Mouse (Mus musculus) right cerebral cortex, postnatal 14 days (tissue): Measurements from ENCODE around the gene Adgrg3.

Experiments
- DNase-seq: peaks from one replicate; pipeline ENCODE4 v3.0.0; 2022

Adgrg3 gene

DNA sequence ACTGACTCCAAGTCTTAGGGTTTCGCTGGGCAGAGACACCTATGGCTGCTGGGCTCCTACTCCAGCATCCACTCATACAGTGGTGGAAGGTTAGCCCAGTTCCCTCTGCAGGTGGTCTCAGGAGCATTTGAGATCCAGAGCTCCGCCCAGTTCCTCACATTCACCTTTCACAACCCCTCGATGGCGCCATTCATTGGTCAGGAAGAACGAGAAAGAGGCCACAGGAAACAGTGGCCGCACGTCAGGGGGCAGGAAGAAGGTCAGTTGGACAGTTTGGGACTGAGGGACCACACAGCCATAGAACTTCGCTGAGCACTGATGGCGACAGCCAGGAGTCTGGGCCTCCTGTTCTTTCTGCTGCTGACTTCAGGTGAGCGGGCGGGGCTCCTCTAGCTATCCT is at the start of gene Adgrg3:
Gene Adgrg3, plus strand, starts transcription at position 242 of the 400 bp plus-strand sequence.
- no peak for DNase-seq

DNA sequence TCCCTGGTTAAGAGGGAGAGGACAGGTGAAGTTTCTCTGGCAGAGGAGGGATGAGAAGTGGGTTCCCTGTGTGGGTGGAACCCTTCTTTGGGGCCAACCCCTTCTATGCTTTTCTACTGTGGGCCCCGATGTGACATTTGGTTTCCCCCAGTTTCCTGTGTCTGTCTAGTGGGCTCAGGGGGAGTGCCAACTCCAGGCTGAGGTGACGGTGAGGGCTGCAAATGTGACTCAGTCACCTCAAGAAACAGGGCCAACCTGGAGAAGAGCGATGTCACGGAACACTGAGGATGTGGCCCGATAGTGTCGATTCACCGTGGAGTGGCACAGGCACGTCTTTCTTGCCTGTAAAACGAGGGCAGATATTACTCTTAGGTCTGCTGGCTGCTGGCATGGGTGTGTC is 44.2 kb upstream of the Adgrg3 start:
- DNase-seq: no peak

DNA sequence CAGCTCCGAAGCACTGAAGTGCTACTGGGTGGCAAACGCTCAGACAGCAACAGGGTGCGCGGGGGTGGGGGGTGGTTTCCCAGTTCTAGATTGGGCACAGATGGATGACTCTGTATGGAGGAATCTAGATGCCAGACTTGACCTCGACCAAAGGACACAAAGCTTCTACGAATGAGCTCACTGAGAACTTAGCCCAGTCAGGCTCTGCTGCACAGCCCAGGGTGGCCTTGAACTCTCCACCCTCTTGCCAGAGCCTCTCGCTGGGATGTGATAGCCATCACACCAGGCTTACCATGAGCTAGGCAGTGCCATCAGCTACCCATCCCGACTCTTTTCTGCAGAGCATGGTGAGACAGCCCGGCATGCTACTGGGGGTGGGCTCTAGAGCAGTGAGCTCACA is 43.7 kb upstream of the Adgrg3 start:
- no peak for DNase-seq

DNA sequence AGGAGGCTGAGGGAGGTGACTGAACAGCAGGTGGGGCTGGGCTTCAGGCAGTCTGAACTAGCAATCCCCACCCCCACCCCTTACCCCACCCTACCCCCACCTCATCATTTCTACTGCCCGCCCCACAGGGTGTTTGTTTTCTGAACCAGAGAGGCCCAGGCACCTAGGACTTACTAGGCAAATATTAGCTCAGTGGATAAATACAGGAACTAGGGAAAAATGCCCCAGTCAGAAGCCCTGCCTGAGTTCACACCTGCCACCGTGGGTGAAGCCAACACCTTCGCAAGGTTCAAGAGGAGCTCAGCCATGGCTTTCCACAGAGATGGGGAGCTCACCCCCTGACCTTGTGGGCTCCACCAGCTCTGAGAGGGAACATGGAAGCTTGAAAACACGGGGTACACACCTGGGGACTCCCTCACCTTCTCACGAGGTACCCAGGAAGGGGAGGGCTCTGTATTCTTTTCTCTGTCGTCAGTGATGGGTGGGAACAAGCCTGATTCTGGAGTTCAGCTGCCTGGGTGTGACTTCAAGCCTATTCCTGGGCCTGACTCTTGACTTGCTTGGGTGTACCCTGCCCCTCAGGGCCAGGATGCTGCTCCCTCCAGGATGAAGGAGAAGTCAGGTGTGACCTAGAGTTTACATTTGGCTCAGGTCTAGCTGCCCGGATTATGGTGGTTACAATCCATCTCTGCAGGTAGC is 42.9 kb upstream of the Adgrg3 start, which contains the start of gene Adgrg1:
Gene Adgrg1, plus strand, starts transcription at position 285 of the 699 bp plus-strand sequence.
- DNase-seq: no peak

DNA sequence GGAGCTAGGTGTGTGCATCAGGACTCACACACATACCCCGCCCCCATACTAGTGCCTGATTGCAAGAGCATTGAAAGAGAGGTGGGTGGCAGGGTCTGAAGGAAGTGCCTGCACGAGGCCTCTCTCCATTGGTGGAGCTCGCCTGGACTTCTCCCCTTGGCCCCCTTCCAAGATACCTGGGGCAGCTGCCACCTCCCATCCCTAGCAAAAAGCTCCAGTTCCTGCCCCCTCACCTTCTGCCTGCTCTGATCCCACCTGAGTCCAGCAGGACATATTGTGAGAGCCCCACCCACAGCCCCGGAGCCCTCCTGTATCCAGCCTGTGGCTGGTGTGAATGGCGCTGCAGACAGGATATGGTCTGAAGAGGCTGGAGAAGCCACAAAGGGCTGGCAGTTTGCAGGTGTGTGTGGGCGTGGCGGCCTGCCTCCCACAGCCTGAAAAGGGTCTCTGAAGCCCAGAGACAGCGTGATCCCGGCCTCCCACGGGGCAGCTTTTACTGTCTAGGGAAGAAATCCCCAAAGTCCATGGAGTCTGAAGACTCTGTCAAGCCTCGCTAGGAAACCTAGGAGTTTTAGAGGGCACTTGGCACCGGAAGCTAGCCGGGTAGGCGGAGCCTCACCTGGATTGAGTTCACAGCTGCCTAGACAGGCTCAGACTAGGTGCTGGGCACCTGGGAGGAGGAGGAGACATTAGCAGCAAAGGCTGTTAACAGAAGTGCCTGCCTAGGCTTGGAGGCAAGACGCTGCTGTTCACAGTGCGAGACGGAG is 40.7 kb upstream of the Adgrg3 start:
- DNase-seq: no peak

DNA sequence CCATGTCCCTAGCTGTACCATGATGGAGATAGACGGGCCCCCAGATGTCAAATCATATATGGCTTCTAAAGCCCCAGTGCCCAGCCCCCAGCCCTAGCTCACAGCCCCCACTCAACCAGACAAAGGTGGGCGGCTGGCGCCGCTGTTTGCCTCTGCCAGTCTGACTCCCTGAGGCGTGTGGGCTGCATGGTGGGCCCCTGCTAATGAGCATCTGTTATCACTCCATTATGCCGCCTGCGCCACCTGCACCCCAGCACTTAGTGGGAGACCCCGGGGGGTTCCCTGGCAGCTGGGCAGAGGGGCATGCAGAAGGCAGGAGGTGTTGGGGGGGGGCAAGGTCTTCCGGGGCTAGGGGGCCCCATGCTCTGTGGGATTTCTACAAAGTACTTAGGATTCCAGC is 39.4 kb upstream of the Adgrg3 start:
- DNase-seq: no peak

DNA sequence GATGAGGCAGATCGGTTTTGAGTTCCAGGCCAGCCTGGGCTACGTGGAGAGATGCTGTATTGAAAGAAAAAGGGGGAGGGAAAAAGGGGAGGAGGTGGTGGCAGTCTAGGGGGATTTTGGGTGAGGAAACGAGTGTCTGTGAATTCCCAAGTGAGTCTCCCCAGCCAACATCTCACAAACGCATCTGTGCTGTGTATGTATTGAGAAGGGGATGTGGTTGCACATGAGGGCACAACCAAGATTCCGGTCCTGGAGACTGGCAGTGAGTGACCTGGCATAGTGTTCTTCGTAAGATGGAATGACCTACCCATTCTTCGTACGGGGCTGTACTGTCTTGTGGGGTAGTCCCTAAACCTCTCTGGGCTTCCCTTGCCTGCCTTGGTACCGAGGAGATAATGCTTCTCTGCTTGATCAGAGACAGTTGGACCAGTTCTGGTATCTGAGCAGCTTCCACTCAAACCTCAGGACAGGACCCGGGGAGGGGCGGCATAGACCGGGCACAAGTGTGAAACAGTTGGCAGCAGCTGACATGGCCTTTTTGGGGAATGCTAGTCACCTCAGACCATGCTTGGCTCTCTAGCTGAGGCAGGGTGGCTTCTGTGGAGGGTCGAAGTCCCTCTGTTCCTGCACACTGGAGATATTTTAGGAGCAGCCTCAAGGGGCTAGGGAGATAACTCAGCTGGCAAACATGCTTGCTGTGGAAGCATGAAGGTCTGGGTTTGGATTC is 38.7 kb upstream of the Adgrg3 start:
- no peak for DNase-seq

DNA sequence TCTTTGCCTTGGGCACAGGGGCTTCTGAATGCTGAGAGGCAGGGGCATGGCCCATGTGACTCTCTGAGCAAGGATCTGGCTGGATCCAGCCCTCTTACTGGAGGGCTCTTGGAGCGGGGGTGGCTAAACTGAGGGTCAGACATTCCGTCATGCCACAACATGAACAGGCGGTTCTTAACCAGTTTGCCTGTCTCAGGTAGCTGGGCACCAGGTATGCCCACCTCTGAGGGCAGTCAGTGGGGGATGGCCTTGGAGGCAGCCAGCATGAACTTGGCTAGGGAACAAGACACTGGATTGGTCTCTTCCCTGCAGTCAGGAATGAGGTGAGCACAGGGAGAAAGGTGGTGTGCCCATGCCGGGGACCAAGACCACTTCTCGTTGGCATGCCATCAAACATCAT is 37.3 kb upstream of the Adgrg3 start:
- no peak for DNase-seq

DNA sequence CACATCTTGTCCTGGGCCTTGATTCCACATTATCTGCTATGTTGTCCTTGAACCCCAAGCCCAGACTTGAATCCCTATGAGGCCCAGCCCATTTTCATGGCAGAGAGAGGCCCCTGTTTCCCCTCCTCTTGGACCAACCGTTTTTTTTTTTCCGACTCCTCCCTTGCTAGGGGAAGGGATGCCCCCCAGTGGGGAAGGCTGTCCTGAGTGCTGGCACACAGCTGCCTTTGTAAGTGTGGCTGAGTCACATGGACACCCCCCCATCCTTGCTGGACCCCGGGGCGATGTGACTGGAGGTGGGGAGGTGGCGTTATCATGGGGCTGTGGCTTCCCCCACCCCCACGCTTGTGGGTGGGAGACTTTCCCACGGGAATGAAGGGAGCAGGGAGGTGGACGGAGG is 36.5 kb upstream of the Adgrg3 start:
- no peak for DNase-seq

DNA sequence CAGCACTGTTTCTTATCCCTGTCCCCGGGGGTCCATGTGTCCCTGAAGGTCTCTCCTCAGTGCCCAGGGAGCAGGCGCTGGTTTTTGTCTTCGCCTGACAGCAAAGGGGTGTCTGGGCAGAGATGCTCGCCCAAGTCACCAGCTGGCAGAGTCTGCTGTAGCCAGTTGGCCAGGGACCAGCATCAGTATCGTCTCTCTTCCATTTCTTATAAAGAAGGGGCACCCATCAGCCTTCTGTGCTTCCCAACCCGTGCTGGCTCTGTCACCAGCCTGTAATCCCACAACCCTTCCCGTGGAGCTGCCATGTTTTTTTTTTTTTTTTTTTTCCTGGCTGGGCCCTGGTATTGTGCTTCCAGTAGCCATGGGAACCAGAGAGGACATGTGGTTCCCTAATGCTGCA is 35.6 kb upstream of the Adgrg3 start:
- DNase-seq: no peak

DNA sequence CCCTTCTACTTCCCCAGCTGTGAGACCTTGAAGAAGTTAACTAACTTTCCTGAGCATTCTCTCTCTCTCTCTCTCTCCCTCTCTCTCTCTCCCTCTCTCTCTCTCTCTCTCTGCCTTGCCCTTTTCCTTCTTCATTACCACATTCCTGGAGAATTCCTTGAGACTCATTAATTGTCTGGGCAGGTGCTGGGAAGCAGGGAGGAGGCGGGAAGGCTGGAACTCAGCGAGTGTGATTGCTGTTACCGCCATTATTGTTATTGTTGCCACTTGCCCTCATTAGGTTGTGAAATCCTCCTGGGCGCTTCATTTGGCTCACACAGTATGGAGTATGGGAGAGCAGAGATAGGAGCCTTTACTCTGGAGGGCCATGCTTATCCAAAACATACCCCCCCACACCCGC is 34.3 kb upstream of the Adgrg3 start:
- no peak for DNase-seq

DNA sequence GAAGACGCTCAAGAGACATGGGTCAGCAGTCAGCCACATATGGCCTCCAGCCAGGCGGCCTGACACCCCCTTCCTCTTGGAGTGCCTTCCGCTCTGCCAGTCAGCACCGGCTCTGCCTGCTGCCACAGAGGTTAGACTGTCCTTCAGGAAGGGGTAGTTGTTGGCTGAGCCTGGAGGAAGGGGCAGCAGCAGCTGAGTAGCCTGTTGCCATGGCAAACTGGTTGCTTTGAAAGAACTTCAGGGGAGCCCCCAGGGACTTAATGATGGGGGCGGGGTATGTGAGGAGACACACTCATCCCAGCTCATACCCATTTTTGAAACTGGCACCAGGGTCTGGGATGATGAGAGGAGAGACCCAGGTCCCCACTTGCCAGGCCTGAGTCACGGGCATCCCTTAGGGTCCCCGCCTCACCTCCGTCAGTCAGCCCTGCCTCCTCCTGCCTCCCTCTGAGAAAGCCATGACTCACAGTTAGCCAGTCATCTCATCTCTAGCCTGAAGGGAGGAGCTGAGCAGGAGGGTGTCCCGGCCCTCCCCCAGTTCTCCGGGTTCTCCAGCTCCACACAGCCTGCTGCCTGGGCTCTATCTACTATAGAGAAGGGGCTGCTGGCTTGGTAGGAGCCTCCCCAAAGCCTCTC is 33.5 kb upstream of the Adgrg3 start:
- peak; percentile 61 for DNase-seq

DNA sequence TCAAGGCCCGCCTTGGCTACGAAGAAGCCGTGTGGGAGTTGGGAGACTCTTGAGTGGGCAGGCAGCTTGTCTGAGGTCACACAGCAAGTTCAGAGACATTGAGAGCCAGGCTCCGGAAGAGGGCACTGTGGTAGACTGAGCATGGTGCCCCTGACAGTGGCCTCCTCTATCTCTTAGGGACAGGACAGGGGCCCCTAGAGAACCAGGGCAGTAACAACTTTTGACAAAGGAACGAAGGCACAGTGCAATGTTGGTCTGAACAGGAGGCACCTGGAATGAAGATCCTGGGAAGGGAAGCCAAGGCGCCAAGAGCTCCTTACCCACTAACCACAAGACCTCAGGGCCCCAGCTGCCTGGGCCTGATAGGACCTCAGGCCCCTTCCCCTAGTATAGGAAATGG is 32.5 kb upstream of the Adgrg3 start:
- DNase-seq: no peak

DNA sequence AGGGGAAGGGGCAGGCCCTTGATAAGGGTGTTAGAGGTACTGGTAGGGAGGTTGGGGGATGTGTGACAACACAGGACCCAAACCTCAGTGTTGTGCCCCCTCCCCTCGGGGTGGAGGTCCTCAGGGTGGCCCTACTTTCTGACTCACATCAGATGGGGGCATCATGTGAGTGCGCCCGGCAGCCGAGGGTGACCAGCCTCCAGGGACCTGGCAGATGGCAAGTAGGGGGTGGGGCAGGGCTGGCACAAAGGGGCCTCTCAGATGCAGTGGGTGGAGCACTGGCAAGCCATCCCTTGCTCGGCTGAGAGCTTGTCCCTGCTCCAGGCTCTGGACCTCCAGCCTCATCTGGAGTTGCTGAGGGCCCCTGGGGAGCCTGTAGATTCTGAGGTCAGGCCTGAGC is 30.8 kb upstream of the Adgrg3 start:
- peak; percentile 56 for DNase-seq

DNA sequence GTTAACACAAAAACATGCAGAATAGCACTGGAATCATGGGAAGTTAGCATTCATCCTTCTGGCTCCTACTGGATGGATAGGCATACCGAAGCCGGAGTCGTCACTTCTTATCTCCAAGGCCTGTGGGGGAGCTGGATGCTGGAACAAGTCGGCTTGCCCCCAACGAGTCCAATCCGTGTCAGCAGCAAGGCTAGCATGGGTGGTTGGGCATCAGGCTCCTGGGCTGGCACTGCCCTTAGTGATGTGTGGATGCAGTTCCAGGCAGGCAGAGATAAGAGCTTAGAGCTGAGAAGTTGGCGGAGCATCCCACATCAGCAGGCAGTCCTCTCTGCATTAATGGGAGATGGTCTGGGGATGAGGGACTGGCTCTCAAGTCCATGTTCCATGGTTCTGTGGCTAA is 29.9 kb upstream of the Adgrg3 start:
- no peak for DNase-seq

DNA sequence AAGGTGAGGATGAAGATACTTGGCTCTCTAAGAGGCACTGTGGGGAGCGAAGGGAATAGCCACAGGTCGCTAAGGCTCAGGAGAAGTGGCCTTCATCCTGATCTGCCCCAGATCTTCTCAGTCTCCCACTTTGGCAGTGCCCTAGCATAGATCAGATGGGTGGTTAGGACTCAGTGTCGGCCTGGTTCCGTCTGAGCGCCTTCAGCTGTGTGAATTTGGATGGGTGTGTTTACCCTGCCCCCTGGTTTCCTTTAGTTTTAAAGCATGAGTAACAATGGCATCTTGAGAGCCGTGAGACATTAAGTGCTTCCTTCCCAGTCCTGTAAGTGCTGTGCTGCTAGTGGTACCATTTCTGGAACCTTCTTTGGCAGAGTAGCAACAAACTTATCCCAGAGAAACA is 28.9 kb upstream of the Adgrg3 start:
- DNase-seq: no peak

DNA sequence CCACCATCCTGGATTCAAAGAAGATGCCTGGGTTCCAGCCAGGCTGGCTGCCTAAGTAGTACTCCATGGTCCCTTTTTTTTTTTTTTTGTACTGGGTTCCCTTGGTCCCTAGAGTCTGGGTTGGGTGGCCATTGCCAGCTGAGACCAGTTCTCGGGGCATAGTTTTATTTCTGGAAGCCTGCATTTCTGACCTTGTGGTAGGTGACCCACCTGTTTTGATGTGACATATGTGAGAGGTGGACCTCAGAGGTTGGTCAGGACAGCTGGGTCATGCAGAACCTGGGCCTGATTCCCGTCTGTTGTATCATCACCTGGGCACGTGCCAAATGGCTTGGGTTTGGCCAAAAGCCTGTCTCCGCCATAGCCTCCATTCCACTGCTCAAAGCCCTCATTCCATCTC is 27.8 kb upstream of the Adgrg3 start:
- no peak for DNase-seq

DNA sequence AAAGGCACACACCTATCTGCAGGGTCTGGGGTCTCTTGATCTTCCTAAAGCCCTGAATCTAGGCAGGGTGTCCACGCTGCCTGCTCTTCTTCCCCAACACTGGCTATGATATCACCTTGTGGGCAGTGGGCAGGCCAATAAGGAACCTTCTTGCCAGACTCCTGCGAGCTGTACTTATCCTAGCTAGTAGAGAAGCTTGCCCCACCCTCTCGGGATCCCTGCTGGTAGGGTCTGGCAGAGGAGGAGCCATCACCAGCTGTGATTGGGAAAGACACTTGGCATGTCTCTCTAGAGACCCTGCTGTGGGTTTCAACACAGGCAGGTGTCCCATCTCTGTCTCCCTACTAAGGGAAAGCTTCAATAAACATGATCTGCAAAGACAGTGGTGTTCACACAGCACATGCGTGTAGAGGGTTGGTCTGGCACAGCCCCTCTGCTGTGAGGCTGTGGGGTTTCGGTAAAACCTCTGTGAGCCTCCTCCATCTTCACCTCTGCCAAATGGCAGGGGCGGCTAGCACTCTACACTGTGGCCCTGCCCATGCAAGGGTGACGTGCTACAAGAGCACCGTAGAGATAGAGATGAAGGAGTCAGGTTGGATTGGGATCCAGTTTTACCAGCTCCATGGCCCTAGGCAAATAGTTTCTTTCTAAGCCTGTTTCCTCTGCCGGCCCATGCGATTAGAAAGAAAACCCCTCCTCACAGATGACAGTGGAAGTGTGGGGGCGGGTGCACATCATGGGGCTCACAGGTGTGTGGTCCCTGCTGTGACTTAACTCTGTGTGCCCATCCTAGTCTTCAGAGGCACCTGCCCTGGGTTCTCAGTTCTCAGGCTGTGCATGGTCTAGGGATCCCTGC is 26.7 kb upstream of the Adgrg3 start:
- no peak for DNase-seq

DNA sequence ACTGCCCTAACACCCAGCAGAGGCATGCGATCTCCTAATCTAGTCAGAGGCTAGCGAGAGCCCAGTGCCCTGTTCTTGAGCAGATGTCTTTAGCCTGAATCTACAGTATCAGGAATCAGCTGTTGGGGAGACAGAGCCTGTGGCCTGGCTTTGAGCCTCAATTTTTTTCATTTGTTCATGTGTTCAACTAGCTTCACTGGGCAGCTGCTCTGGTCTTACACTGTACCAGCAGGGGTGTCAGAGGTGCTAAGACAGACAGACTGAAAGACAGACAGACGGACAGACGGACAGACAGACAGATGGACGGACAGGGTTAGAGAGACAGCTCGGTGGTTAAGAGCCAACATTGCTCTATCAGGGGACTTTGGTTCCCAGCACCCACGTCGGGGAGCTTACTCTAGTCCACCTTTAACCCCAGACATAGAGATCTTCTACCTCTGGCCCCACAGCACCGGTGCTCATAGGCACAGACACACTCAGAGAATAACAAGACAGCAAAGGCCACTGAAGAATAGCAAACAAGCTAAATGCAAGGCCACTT is 26.0 kb upstream of the Adgrg3 start:
- no peak for DNase-seq

DNA sequence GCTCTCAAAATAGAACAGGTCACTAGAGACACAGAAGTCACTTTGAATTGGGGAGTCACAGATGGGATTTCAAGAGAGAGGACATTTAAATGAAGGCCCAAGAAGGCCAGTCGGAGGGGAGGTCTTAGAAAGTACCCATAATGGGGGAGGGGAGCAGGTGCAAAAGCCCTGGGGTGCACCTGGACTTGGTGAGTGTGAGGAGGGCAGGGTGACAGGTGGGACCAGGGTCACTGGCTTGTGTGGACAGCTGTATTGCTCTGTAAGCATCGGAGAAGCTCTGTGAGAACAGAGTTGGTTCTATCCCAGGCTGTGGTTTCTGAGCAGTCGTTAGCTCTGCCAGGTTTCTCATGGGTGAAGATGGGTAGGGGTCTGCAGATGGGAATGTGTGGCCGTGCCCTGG is 25.5 kb upstream of the Adgrg3 start:
- no peak for DNase-seq

DNA sequence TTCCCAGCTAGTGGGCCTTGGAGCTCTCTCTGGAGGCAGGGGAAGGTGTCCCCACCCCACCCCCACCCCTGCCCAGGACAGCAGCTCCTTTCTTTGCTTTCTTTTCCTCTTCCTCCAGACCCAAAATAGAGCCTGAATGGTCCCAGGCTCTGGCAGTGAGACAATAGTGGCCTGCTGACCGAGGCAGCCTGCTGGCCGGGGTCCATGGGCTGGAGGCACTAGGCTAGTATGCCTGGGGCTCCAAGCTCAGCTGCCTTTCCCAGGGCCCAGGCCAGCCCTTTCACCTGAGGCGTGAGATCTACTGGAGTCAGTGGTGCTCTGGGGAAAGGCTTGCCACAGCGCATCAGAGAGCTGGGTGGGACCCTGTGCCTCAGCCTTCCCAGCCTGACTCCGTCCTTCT is 25.0 kb upstream of the Adgrg3 start:
- DNase-seq: peak; percentile 70
